Mouse (Mus musculus): ENCODE data around the gene Brca1.

DNA sequence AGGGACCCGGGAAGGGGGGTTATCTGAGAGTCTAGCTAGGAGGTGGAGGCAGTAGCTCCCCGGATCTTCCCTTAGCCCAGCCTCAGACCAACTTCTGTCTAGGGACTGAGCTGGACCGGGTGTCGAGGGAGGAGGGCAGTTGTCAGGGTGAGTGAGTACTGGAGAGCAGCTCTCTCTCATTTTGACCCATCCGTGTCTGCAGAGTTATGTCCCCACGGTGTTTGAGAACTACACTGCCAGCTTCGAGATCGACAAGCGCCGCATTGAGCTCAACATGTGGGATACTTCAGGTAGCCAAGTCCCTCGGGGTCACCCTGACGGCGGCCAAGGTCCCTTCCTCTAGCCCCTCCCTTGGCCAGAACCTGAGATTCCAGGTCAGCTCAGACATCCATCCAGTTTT, 83.0 kb downstream of the Brca1 start:
- no peak for TF ChIP-seq CTCF (IDR thresholded peaks at IDR 0.05; ENCODE audit: low read depth, low read length)
- no peak for TF ChIP-seq TAL1 (conservative IDR thresholded peaks at IDR 0.05; ENCODE audit: low read depth, low read length)
- no peak for TF ChIP-seq GATA1 (IDR thresholded peaks at IDR 0.05; ENCODE audit: borderline replicate concordance, low read length)
